Mouse (Mus musculus) testis, adult 2 months (tissue): ENCODE results near the gene Pif1.

Source experiments
- CTCF ChIP-seq: fragments of 200-500 bp; IDR thresholded peaks from 2 replicates; pipeline ENCODE4 v1.5.1; 2012; ENCODE audit warnings: low read depth, mild to moderate bottlenecking, inconsistent platforms, low read length, moderate library complexity; ENCODE audit not compliant: control insufficient read depth, insufficient read depth, insufficient replicate concordance
- POLR2A ChIP-seq: fragments of 200-500 bp; IDR thresholded peaks from 2 replicates; pipeline ENCODE4 v1.6.1; 2012; ENCODE audit warnings: low read depth, mild to moderate bottlenecking, inconsistent platforms, low read length, moderate library complexity; ENCODE audit not compliant: control insufficient read depth

DNA sequence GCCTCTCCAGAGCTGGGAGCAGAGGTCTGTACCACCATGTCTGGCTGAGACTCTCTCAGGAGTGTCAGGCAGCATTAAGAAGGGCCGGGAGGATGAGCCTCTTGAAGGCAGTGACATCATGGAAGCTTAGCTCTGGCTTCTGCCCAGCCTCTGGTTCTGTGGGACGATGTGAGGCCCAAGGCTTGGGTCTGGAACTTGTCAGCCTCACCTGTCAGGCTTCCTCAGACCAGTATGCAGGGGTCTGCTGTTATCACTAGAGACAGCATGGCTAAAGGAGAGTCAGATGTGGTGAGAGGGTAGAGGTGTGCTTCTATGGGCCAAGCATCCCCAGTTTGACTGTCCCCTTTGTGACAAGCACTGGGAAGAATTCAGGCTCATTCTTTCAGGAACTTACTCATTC, 26.1 kb downstream of the Pif1 start:
- TF ChIP-seq CTCF, result no peak
- TF ChIP-seq POLR2A, result no peak
